Mouse (Mus musculus): ENCODE results near the gene Hoxc6. TPM values are rescaled to one million over a fixed set of nuclear protein-coding genes. Genes with fewer than 3 reads are reported as not detected.

Hoxc6 gene
- total RNA-seq, 2 experiments from 2014 or later = not detected

DNA sequence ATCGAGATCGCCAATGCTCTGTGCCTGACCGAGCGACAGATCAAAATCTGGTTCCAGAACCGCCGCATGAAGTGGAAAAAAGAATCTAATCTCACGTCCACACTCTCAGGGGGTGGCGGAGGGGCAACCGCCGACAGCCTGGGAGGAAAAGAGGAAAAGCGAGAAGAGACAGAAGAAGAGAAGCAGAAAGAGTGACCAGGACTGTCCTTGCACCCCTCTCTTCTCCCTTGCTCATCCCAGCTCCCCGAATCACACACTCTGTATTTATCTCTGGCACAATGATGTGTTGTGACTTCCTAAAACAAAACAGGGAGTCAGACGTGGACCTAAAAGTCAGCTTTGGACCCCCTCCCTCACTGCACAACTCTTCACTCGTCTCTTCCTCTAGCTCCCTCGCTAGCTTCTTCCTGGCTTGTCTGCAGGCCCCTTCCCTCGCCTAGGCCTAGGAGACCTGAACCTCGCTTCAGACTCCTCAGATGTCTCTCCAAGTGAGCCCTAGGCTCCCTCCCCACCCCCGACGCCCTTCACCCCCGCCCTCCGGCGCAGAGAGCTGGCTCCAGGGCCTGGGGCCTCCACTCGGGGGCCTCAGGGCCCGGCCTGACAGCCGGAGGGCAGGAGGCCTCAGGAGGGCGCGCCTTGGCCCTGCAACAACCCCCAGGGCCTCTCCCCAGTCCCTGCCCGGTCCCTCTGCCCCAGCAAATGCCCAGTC lies 12.9 kb downstream of the Hoxc6 start:
- ATAC-seq (replicated peaks; ENCODE audit: poor library complexity) = no peak

GRCm38 (mm10) chr15:103011928-103012486 lies 13.9 kb downstream of the Hoxc6 start:
- ATAC-seq (replicated peaks; ENCODE audit: poor library complexity) = no peak

DNA sequence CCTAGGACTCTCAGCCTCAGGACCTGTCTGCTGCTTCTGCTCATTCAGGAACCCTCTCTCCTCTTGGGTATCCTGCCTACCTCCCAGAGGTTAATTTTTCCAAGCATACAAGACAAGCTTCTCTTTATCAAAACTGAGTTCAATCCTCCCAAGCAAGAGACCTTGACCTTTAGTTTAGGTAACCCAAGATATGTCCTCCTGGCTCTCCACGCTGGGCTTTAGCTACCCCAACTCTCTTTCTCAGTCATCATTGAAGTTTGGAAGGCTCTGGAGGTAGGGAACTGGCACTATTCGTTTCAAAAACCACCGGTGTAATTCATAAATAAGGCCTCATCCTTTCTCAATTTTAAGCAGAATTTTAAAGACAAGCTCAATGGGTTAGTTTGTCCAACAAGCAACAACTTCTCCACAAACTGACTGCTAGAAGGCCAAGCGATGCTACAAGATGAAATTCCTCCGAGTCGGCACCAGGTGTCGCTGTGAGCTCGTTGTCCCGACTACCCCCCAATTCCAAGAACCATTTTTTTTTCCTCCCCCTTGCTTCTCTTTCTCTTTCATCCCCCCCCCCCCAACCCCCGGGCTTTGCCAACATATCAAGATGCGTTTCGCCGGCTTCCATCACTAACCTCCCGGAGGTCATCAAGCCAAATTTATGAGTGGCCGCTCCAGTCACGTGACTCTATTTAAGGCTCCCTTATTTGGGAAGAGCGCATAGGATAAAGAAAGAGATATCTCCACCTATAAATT lies 15.4 kb downstream of the Hoxc6 start:
- ATAC-seq (replicated peaks; ENCODE audit: poor library complexity) = peak; percentile 68; the same call in 1 of the 2 replicates

DNA sequence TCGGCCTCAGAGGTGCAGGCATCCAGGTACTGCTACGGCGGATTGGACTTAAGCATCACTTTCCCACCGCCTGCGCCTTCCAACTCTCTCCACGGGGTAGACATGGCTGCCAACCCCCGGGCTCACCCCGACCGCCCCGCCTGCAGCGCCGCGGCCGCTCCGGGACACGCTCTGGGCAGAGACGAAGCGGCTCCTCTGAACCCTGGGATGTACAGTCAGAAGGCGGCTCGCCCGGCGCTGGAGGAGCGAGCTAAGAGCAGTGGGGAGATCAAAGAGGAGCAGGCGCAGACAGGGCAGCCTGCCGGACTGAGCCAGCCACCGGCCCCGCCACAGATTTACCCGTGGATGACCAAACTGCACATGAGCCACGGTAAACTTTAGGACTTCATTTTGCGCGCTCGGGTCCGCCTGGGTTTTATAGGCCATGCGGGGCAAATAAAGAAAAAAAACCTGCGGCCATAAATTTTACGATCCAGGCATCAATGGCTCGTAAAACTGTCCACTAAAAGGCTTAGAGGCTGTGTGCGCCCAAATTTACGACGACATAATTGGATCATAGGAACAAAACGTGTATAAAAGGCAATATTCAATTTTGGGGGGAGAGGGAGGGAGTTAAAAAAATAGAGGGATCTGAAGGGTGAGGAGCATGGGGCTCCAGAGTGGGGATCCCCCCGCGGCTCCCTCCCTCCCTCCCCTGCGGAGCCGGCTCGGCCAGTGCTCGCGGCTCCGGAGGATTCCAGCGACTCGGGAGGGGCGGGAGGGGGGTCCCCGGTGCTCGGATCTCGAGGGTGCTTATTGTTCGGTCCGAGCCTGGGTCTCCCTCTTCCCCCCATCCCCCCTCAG lies 16.3 kb downstream of the Hoxc6 start:
- 0 out of 2 replicates have a peak, but pooled peaks have one; percentile 12 for ATAC-seq (replicated peaks; ENCODE audit: poor library complexity)

- ATAC-seq (replicated peaks; ENCODE audit: poor library complexity) = no peak
Observed at GRCm38 (mm10) chr15:103015009-103015399, 16.9 kb downstream of the Hoxc6 start.

- ATAC-seq (replicated peaks; ENCODE audit: poor library complexity) = no peak
Observed at GRCm38 (mm10) chr15:103015406-103016166, 17.5 kb downstream of the Hoxc6 start.

DNA sequence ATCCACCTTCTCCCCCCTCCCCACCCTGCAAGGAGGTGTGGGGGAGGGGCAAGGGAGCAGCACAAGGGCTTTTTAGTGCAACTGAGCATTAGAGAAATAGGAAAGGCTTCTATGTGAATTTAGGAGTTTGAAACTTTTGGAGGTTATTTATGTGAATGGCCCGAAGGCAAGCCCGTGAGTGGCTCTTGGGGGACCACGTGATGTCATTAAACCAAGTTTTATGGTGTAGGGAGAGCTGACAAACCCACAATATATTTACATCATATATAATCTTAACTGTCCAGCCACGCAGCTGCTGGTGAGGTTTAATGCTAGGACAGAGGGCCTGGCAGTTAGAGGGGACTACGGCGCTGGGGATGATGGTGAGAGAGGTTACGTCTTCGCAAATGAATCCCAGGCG lies 20.6 kb downstream of the Hoxc6 start, which contains the start of gene Hoxc4:
TSS of gene Hoxc4 (plus strand) at position 299 of the 400 bp plus-strand sequence.
- no peak for ATAC-seq (replicated peaks; ENCODE audit: poor library complexity)

- ATAC-seq (replicated peaks; ENCODE audit: poor library complexity) = no peak
Observed at GRCm38 (mm10) chr15:103020899-103021418, 22.9 kb downstream of the Hoxc6 start.

- ATAC-seq (replicated peaks; ENCODE audit: poor library complexity) = no peak
Observed at GRCm38 (mm10) chr15:103021544-103021943, 23.5 kb downstream of the Hoxc6 start.

DNA sequence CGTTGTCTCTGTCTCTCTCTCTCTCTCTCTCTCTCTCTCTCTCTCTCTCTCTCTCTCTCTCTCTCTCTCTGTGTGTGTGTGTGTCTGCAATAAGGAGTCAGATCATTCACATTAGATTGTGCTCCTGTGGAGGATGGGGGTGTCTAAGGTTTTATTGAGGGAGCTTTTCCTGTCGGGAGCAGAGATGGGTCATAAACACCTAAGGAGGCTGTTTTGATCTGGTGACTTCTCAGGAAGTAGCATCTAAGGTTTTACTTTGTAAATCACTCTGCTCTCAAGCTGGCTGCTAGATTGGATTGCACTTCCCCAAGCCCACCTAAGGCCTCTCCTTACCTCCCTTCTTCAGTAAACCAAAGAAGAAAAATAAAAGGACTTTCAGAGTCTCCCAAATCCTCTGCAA lies 26.1 kb downstream of the Hoxc6 start:
- ATAC-seq (replicated peaks; ENCODE audit: poor library complexity) = no peak

- no peak for ATAC-seq (replicated peaks; ENCODE audit: poor library complexity)
Observed at GRCm38 (mm10) chr15:103027266-103028235, 29.5 kb downstream of the Hoxc6 start.

DNA sequence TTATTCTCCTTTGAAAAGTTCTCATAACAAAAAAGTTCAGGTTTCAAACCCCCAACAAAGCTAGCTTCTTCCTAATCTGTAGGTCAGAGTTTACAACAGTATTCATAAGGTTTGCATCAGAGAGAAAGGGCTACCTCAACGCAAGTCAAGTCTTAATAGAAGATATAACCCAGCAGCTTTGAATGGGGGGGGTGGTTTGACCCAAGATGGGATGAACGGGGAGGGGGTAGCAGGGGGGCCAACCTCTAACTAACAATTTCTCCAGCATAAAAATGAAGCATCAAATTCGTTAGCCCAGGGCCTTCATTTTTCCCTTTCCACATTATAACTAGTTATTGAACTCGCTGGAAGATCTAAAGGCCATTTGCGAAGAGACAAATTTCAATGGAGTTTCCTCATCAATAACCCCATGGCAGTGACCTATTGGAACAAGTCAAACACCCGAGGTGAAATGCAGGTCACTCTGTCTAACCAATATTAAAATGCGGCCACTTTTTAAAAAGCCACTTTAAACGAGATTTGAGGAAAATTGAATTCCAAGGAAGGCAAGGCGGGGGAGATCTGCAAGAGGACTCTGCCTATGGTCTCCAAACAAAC lies 31.0 kb downstream of the Hoxc6 start:
- no peak for ATAC-seq (replicated peaks; ENCODE audit: poor library complexity)

GRCm38 (mm10) chr15:103030142-103030541 lies 32.1 kb downstream of the Hoxc6 start:
- no peak for ATAC-seq (replicated peaks; ENCODE audit: poor library complexity)

DNA sequence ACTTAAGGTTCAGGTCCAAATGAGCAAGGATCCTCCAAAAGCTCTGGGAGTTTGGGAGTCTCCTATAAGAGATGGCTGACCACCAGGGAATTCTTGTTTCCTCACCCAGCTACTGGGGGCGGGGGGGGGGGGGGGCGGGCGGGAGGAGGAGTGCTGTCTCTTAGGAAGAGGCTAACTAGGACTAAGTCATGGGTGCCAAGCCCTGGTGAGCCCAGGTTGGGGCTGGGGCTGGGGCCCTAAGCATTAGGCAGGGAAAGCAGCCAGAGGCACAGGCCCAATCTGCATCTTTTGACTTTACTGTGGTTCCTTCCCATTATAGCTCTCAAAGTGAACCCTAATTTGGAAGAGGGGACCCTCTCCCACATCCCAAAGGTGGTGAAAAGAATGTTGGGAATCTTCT lies 34.1 kb downstream of the Hoxc6 start:
- no peak for ATAC-seq (replicated peaks; ENCODE audit: poor library complexity)

- ATAC-seq (replicated peaks; ENCODE audit: poor library complexity) = no peak
Observed at GRCm38 (mm10) chr15:103032646-103033575, 34.9 kb downstream of the Hoxc6 start.

GRCm38 (mm10) chr15:103034043-103034806 lies 36.2 kb downstream of the Hoxc6 start:
- 0 out of 2 replicates have a peak, but pooled peaks have one; percentile 42 for ATAC-seq (replicated peaks; ENCODE audit: poor library complexity)

Data from megakaryocyte progenitor cell, adult 5-6 weeks (primary cell).